Mouse (Mus musculus): ENCODE data around the gene Olfr43. TPM values are rescaled to one million over a fixed set of nuclear protein-coding genes. Genes with fewer than 3 reads are reported as not detected.

Olfr43 gene
- total and polyA plus RNA-seq, 2 experiments from 2014 or later, result not detected

- DNase-seq (ENCODE audit: low spot score) (no peak), ATAC-seq (ENCODE audit: low FRiP score) (no peak)
- Histone ChIP-seq H3K36me3 (ENCODE audit: insufficient read depth, low read length) (no peaks in the 10 kb centered on the region), H3K4me3 (ENCODE audit: low read depth, low read length) (no peak overlapping the region), H3K9me3 (ENCODE audit: low read length) (peaks cover 4% of the 10 kb centered on the region; the same call in 1 of the 2 replicates), H3K27ac (ENCODE audit: low read depth, low read length) (no peak overlapping the region), H3K27me3 (ENCODE audit: insufficient read depth, low read length) (no peaks in the 10 kb centered on the region), H3K9ac (replicated peaks; ENCODE audit: low read length, poor library complexity, severe bottlenecking) (no peak overlapping the region), H3K4me1 (ENCODE audit: insufficient read depth, low read length) (no peaks in the 10 kb centered on the region), H3K4me2 (ENCODE audit: low read depth, low read length, poor library complexity, severe bottlenecking) (no peak overlapping the region)
- no peak for TF ChIP-seq CTCF (IDR thresholded peaks at IDR 0.05)
These were observed 42.4 kb downstream of the Olfr43 start for GRCm38 (mm10) chr11:74168771-74169170.

Other genes with a start within 250 kb of the Olfr43 start
- gene Olfr398, start 221.0 kb downstream of the Olfr43 start, total RNA-seq (2014; rRNA removed), result not detected in 2 replicates
- not detected in 2 replicates for gene Olfr398, start 221.0 kb downstream of the Olfr43 start, polyA plus RNA-seq (2015; fragmentation: Nextera tagmentation; extraction: Ambion mirVana)
- not detected in 2 replicates for gene Olfr139, start 154.8 kb downstream of the Olfr43 start, total RNA-seq (2014; rRNA removed)
- not detected in 2 replicates for gene Olfr139, start 154.8 kb downstream of the Olfr43 start, polyA plus RNA-seq (2015; fragmentation: Nextera tagmentation; extraction: Ambion mirVana)
- gene Olfr399, start 154.8 kb downstream of the Olfr43 start, total RNA-seq (2014; rRNA removed), result not detected in 2 replicates
- not detected in 2 replicates for gene Olfr399, start 154.8 kb downstream of the Olfr43 start, polyA plus RNA-seq (2015; fragmentation: Nextera tagmentation; extraction: Ambion mirVana)
- gene Zfp616, start 141.4 kb downstream of the Olfr43 start, total RNA-seq (2014; rRNA removed), result not detected in 2 replicates
- gene Zfp616, start 141.4 kb downstream of the Olfr43 start, polyA plus RNA-seq (2015; fragmentation: Nextera tagmentation; extraction: Ambion mirVana), result not detected in 2 replicates
- gene Olfr401, start 97.7 kb downstream of the Olfr43 start, total RNA-seq (2014; rRNA removed), result not detected in 2 replicates
- not detected in 2 replicates for gene Olfr401, start 97.7 kb downstream of the Olfr43 start, polyA plus RNA-seq (2015; fragmentation: Nextera tagmentation; extraction: Ambion mirVana)
- not detected in 2 replicates for gene Olfr402, start 57.9 kb downstream of the Olfr43 start, total RNA-seq (2014; rRNA removed)
- not detected in 2 replicates for gene Olfr402, start 57.9 kb downstream of the Olfr43 start, polyA plus RNA-seq (2015; fragmentation: Nextera tagmentation; extraction: Ambion mirVana)
- gene Olfr403, start 25.1 kb downstream of the Olfr43 start, total RNA-seq (2014; rRNA removed), result not detected in 2 replicates
- gene Olfr403, start 25.1 kb downstream of the Olfr43 start, polyA plus RNA-seq (2015; fragmentation: Nextera tagmentation; extraction: Ambion mirVana), result not detected in 2 replicates
- not detected in 2 replicates for gene Olfr406, start 48.4 kb upstream of the Olfr43 start, total RNA-seq (2014; rRNA removed)
- not detected in 2 replicates for gene Olfr406, start 48.4 kb upstream of the Olfr43 start, polyA plus RNA-seq (2015; fragmentation: Nextera tagmentation; extraction: Ambion mirVana)
- not detected in 2 replicates for gene Olfr59, start 72.4 kb upstream of the Olfr43 start, total RNA-seq (2014; rRNA removed)
- not detected in 2 replicates for gene Olfr59, start 72.4 kb upstream of the Olfr43 start, polyA plus RNA-seq (2015; fragmentation: Nextera tagmentation; extraction: Ambion mirVana)
- gene Olfr410, start 126.7 kb upstream of the Olfr43 start, total RNA-seq (2014; rRNA removed), result not detected in 2 replicates
- not detected in 2 replicates for gene Olfr410, start 126.7 kb upstream of the Olfr43 start, polyA plus RNA-seq (2015; fragmentation: Nextera tagmentation; extraction: Ambion mirVana)
- gene Olfr411, start 141.3 kb upstream of the Olfr43 start, total RNA-seq (2014; rRNA removed), result not detected in 2 replicates
- not detected in 2 replicates for gene Olfr411, start 141.3 kb upstream of the Olfr43 start, polyA plus RNA-seq (2015; fragmentation: Nextera tagmentation; extraction: Ambion mirVana)
- not detected in 2 replicates for gene Olfr412, start 150.7 kb upstream of the Olfr43 start, total RNA-seq (2014; rRNA removed)
- gene Olfr412, start 150.7 kb upstream of the Olfr43 start, polyA plus RNA-seq (2015; fragmentation: Nextera tagmentation; extraction: Ambion mirVana), result not detected in 2 replicates

All from midbrain, postnatal 0 days (tissue).